Mouse (Mus musculus): ENCODE data around the gene Npcd. TPM values are rescaled to one million over a fixed set of nuclear protein-coding genes. Genes with fewer than 3 reads are reported as not detected.

Npcd gene
- polyA plus RNA-seq, 1 experiment from 2014 or later, result not detected

DNA sequence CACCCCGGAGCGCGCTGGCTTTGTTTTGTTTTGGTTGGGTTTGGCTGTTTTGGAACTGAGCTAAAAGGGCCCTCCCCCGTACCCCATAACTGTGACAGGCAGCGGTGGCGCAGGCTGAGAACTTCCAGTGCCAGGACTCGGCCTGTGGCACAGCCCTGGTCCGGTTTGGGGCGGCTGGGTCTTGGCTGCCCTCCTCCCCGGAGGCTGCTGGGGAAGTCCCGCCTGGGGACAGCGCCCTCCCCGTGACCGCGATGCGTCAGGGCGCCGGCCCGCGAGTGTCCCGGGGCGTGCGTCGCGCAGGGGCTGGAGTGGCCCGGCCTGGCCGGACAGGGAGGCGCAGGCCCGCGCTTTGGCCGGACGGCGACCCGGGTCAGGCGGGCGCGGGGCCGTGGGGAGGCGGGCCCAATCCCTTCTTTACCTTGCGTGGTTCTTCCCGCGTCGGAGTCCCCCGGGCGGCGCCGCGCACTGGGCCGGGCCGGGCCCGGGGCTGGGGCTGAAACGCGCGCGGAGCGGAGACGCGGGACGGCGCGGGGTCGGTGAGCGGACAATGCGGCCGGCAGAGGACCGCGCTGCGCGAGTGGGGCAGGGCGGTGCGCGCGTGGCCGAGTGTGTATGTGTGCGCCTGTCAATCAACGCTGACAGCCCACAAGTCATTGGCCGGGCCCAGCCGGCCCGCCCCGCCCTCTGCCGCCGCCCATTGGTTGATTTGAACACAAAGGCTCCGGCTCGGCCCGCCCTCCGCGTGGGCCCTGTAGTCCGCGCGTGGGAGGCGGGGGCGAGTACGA, 91.9 kb downstream of the Npcd start, which contains the start of gene Sun2:
TSS of gene Sun2 (minus strand) at position 616 of the 785 bp plus-strand sequence.
- Histone ChIP-seq H3K36me3 (ENCODE audit: control insufficient read depth, insufficient read depth, low read length) (peaks cover 9% of the 10 kb centered on the region), H3K4me3 (ENCODE audit: low read depth, low read length) (peak within 1 kb of the TSS; percentile 98), H3K27ac (replicated peaks) (peak within 1 kb of the TSS; percentile 91), H3K4me2 (replicated peaks; ENCODE audit: low read depth) (peak within 1 kb of the TSS; percentile 93), H3K9me3 (ENCODE audit: control insufficient read depth, low read length) (no peaks in the 10 kb centered on the region), H3K4me1 (replicated peaks; ENCODE audit: control insufficient read depth, insufficient read depth) (peaks cover 3% of the 10 kb centered on the region; the same call in 1 of the 2 replicates), H3K27me3 (ENCODE audit: control insufficient read depth, insufficient read depth, low read length) (no peaks in the 10 kb centered on the region), H3K9ac (ENCODE audit: low read length) (peak within 1 kb of the TSS; percentile 98)
- DNase-seq (ENCODE audit: low spot score), result peak; percentile 91
- under 1% methylated on average over 79 of the region's 93 CpGs for WGBS
- TF ChIP-seq EP300 (optimal IDR thresholded peaks at IDR 0.05), result no peak
- peak; percentile 16; the same call in 1 of the 2 replicates for TF ChIP-seq CTCF (IDR thresholded peaks at IDR 0.05; ENCODE audit: low read depth)
- peak; percentile 92 for ATAC-seq (ENCODE audit: low FRiP score, low TSS enrichment)

DNA sequence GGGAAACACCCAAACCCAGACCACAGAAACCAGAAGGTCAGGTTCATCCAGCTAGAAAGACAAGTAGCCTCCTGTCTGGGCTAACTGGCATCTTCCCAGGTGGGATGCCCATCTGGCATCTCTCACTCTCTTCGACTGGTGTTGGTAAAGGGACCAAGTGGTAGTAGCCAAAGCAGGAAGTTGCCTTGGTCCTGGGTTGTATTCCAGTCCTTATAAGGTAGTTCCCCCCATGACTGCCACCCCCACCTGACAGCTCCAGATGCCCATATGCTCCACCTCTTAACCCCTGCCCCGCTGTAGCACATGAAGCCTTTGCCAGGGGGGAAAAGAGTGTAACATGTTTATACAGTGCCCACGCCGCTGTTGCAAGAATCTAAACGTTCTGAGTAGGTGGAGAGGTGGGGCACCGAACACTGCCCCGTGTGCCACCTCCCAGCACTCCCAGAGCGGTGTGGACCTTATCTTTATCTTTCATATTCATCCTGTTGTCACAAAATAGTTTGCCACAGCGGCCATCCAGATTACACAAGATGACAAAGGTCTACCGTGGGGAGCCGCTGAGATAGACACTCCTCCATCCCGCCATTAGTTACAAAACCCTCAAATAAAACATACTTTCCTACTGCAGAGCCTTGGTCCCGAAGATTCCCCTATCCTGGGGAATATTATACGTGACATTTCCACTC, 92.7 kb downstream of the Npcd start:
- peak; percentile 27; the same call in 1 of the 2 replicates for ATAC-seq (ENCODE audit: low FRiP score, low TSS enrichment)
- no peaks in the 10 kb centered on the region for H3K27me3 ChIP-seq (ENCODE audit: control insufficient read depth, insufficient read depth, low read length)
- peak overlapping the region; percentile 91 for H3K27ac ChIP-seq (replicated peaks)
- peak; percentile 35 for DNase-seq (ENCODE audit: low spot score)
- peak overlapping the region; percentile 98 for H3K9ac ChIP-seq (ENCODE audit: low read length)
- H3K4me3 ChIP-seq (ENCODE audit: low read depth, low read length), result peak overlapping the region; percentile 98
- H3K9me3 ChIP-seq (ENCODE audit: control insufficient read depth, low read length), result no peaks in the 10 kb centered on the region
- no peak for TF ChIP-seq CTCF (IDR thresholded peaks at IDR 0.05; ENCODE audit: low read depth)
- no peak for TF ChIP-seq EP300 (optimal IDR thresholded peaks at IDR 0.05)
- peak overlapping the region; percentile 93 for H3K4me2 ChIP-seq (replicated peaks; ENCODE audit: low read depth)
- peaks cover 16% of the 10 kb centered on the region for H3K36me3 ChIP-seq (ENCODE audit: control insufficient read depth, insufficient read depth, low read length)
- H3K4me1 ChIP-seq (replicated peaks; ENCODE audit: control insufficient read depth, insufficient read depth), result peaks cover 3% of the 10 kb centered on the region; the same call in 1 of the 2 replicates
- 6% methylated on average over 14 of the region's 14 CpGs for WGBS

DNA sequence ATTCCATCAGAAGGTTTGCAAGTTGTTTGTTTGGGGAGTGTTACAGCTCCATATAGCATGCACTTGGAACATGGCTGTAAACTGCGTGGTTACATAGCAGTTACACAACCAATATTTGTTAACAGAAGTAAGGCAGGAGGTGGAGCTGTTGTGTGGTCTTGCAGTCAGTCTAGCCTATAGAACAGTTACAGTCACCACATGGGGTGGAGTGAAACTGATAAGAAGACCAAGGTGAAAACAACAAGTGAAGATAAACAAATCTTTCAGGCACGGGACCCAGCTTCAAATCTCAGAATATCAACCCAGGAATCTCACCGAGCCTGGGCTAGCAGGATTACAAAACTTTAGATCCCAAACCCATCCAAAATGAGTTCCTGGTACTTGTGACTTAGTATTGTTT, 93.3 kb downstream of the Npcd start:
- peak overlapping the region; percentile 93 for H3K4me2 ChIP-seq (replicated peaks; ENCODE audit: low read depth)
- WGBS, result 49% methylated on average over 3 of the region's 3 CpGs
- peaks cover 3% of the 10 kb centered on the region; the same call in 1 of the 2 replicates for H3K4me1 ChIP-seq (replicated peaks; ENCODE audit: control insufficient read depth, insufficient read depth)
- peak; percentile 10; the same call in 1 of the 2 replicates for TF ChIP-seq CTCF (IDR thresholded peaks at IDR 0.05; ENCODE audit: low read depth)
- no peak for TF ChIP-seq EP300 (optimal IDR thresholded peaks at IDR 0.05)
- no peaks in the 10 kb centered on the region for H3K9me3 ChIP-seq (ENCODE audit: control insufficient read depth, low read length)
- H3K27ac ChIP-seq (replicated peaks), result no peak overlapping the region
- no peak overlapping the region for H3K9ac ChIP-seq (ENCODE audit: low read length)
- no peaks in the 10 kb centered on the region for H3K27me3 ChIP-seq (ENCODE audit: control insufficient read depth, insufficient read depth, low read length)
- ATAC-seq (ENCODE audit: low FRiP score, low TSS enrichment) (no peak), DNase-seq (ENCODE audit: low spot score) (no peak)
- H3K36me3 ChIP-seq (ENCODE audit: control insufficient read depth, insufficient read depth, low read length), result peaks cover 17% of the 10 kb centered on the region
- H3K4me3 ChIP-seq (ENCODE audit: low read depth, low read length), result peak overlapping the region; percentile 98; the same call in 1 of the 2 replicates

Other genes with a start within 250 kb of the Npcd start
- 1.6 and 1.7 TPM in 2 replicates for gene Dmc1, start 229.1 kb downstream of the Npcd start, polyA plus RNA-seq (2015; fragmentation: Nextera tagmentation; extraction: Ambion mirVana)
- 0.29 and 0.41 TPM in 2 replicates for gene Fam227a, start 175.3 kb downstream of the Npcd start, polyA plus RNA-seq (2015; fragmentation: Nextera tagmentation; extraction: Ambion mirVana)
- gene Cby1, start 175.0 kb downstream of the Npcd start, polyA plus RNA-seq (2015; fragmentation: Nextera tagmentation; extraction: Ambion mirVana), result 30.2 and 31.2 TPM in 2 replicates
- 186 and 196 TPM in 2 replicates for gene Tomm22, start 163.4 kb downstream of the Npcd start, polyA plus RNA-seq (2015; fragmentation: Nextera tagmentation; extraction: Ambion mirVana)
- gene Josd1, start 146.3 kb downstream of the Npcd start, polyA plus RNA-seq (2015; fragmentation: Nextera tagmentation; extraction: Ambion mirVana), result 11.7 and 13.4 TPM in 2 replicates
- 13.3 and 17.1 TPM in 2 replicates for gene Gtpbp1, start 143.4 kb downstream of the Npcd start, polyA plus RNA-seq (2015; fragmentation: Nextera tagmentation; extraction: Ambion mirVana)
- gene Sun2, start 91.7 kb downstream of the Npcd start, polyA plus RNA-seq (2015; fragmentation: Nextera tagmentation; extraction: Ambion mirVana), result 2.2 TPM in 2 replicates
- gene Dnal4, start 56.4 kb downstream of the Npcd start, polyA plus RNA-seq (2015; fragmentation: Nextera tagmentation; extraction: Ambion mirVana), result 30.5 and 31.4 TPM in 2 replicates
- gene Nptxr, start 29.5 kb downstream of the Npcd start, polyA plus RNA-seq (2015; fragmentation: Nextera tagmentation; extraction: Ambion mirVana), result 2.0 and 2.5 TPM in 2 replicates
- 33.3 and 34.8 TPM in 2 replicates for gene Cbx6, start 451 bp upstream of the Npcd start, polyA plus RNA-seq (2015; fragmentation: Nextera tagmentation; extraction: Ambion mirVana)
- 18.2 and 18.5 TPM in 2 replicates for gene Apobec3, start 57.4 kb upstream of the Npcd start, polyA plus RNA-seq (2015; fragmentation: Nextera tagmentation; extraction: Ambion mirVana)
- 4.8 and 5.5 TPM in 2 replicates for gene Cbx7, start 136.9 kb upstream of the Npcd start, polyA plus RNA-seq (2015; fragmentation: Nextera tagmentation; extraction: Ambion mirVana)
- gene Pdgfb, start 180.7 kb upstream of the Npcd start, polyA plus RNA-seq (2015; fragmentation: Nextera tagmentation; extraction: Ambion mirVana), result 3.1 and 3.6 TPM in 2 replicates

All from stomach, postnatal 0 days (tissue).